10 mouse cellular contexts compared by ENCODE assay signal in genomic region chr15:5193833-5194232, GRCm38 (mm10). TPM values are rescaled to one million over a fixed set of nuclear protein-coding genes. Genes with fewer than 3 reads are reported as not detected.
A peak's percentile ranks its signal among the peaks of the same experiment; 100 is the strongest.
DNase-seq lines count a peak whose midpoint lies in the region; ATAC-seq and TF ChIP-seq lines count a peak whose summit lies in the region.
"Had no signal": no experiment of that assay in that cellular context is flagged by ENCODE, and none has a peak within 500 bp of the region (broad histone marks: within the 10 kb centered on the region; RNA-seq: fewer than 3 reads in every experiment).

No protein-coding gene starts in this region.

- no peaks in the 10 kb centered on the region for H3K4me1 ChIP-seq in forebrain, embryonic 16.5 days (replicated peaks; ENCODE audit: control insufficient read depth, insufficient read depth, low read length)
- H3K4me1 ChIP-seq in forebrain, embryonic 10.5 days, result no peaks in the 10 kb centered on the region
- peaks cover 23% of the 10 kb centered on the region for H3K4me1 ChIP-seq in liver, adult 2 months (ENCODE audit: control insufficient read depth, insufficient read depth, low read length)
- H3K4me1 ChIP-seq in liver, embryonic 12.5 days, result peaks cover 41% of the 10 kb centered on the region

- H3K36me3 ChIP-seq in forebrain, embryonic 16.5 days (ENCODE audit: control insufficient read depth, insufficient read depth), result no peaks in the 10 kb centered on the region
- peaks cover 17% of the 10 kb centered on the region for H3K36me3 ChIP-seq in forebrain, embryonic 10.5 days (replicated peaks)
- peaks cover 18% of the 10 kb centered on the region for H3K36me3 ChIP-seq in liver, adult 2 months (ENCODE audit: control insufficient read depth, insufficient read depth, low read length)
- peaks cover 31% of the 10 kb centered on the region for H3K36me3 ChIP-seq in liver, embryonic 12.5 days

- ATAC-seq in forebrain, embryonic 16.5 days, result peak; percentile 10; the same call in 1 of the 2 replicates
- no peak for ATAC-seq in liver, embryonic 12.5 days
- 0 out of 2 replicates have a peak, but pooled peaks have one; percentile 44 for ATAC-seq in megakaryocyte-erythroid progenitor cell, adult 5-6 weeks (replicated peaks; ENCODE audit: low FRiP score, low TSS enrichment, poor library complexity, severe bottlenecking)

- no peaks in the 10 kb centered on the region for H3K9me3 ChIP-seq in forebrain, embryonic 16.5 days (ENCODE audit: control insufficient read depth, low read length)
- H3K9me3 ChIP-seq in forebrain, embryonic 10.5 days, result no peaks in the 10 kb centered on the region
- no peaks in the 10 kb centered on the region for H3K9me3 ChIP-seq in liver, embryonic 12.5 days (replicated peaks)
- H3K9me3 ChIP-seq: heart, embryonic 15.5 days; liver, embryonic 13.5 days had no signal

- H3K79me2 ChIP-seq in liver, adult 2 months (ENCODE audit: control insufficient read depth, insufficient read depth, low read length), result peaks cover 11% of the 10 kb centered on the region; the same call in 1 of the 2 replicates

- no peaks in the 10 kb centered on the region for H3K27me3 ChIP-seq in forebrain, embryonic 16.5 days (replicated peaks; ENCODE audit: control insufficient read depth, insufficient read depth, low read length)
- no peaks in the 10 kb centered on the region for H3K27me3 ChIP-seq in forebrain, embryonic 10.5 days (ENCODE audit: poor library complexity, severe bottlenecking)
- H3K27me3 ChIP-seq in liver, adult 2 months (ENCODE audit: control insufficient read depth, insufficient read depth, low read length), result no peaks in the 10 kb centered on the region
- H3K27me3 ChIP-seq in liver, embryonic 12.5 days (replicated peaks), result no peaks in the 10 kb centered on the region
- H3K27me3 ChIP-seq: heart, embryonic 15.5 days; liver, embryonic 13.5 days had no signal

- DNase-seq in forebrain, embryonic 10.5 days (ENCODE audit: extremely low spot score, low spot score), result no peak
- peak; percentile 57 for DNase-seq in liver, adult 2 months (ENCODE audit: extremely low read depth, low read depth, low spot score)
- peak; percentile 26 for DNase-seq in ES-CJ7 (ENCODE audit: low read depth, low spot score)
- no peak for DNase-seq in right cerebral cortex, adult 2 months (ENCODE audit: low spot score in 2 of 2)
- no peak for DNase-seq in adrenal gland, adult 8-10 months
- DNase-seq: liver, embryonic 13.5 days had no signal

- H3K4me2 ChIP-seq in forebrain, embryonic 16.5 days (ENCODE audit: low read length), result no peak overlapping the region
- no peak overlapping the region for H3K4me2 ChIP-seq in liver, embryonic 12.5 days
- H3K4me2 ChIP-seq: heart, embryonic 15.5 days; liver, embryonic 13.5 days had no signal

- no peak overlapping the region for H3K9ac ChIP-seq in forebrain, embryonic 16.5 days (replicated peaks; ENCODE audit: low read depth, low read length)
- H3K9ac ChIP-seq in liver, adult 2 months (ENCODE audit: low read depth, low read length), result no peak overlapping the region
- H3K9ac ChIP-seq in liver, embryonic 12.5 days, result no peak overlapping the region
- H3K9ac ChIP-seq: heart, embryonic 15.5 days; liver, embryonic 13.5 days had no signal

- no peak for TF ChIP-seq CTCF in liver, adult 2 months (IDR thresholded peaks at IDR 0.05; ENCODE audit: low read depth, low read length)

- no peak overlapping the region for H3K4me3 ChIP-seq in forebrain, embryonic 16.5 days (replicated peaks; ENCODE audit: low read length)
- H3K4me3 ChIP-seq in forebrain, embryonic 10.5 days, result no peak overlapping the region
- H3K4me3 ChIP-seq in liver, adult 2 months (ENCODE audit: insufficient read depth, low read depth, low read length), result no peak overlapping the region
- no peak overlapping the region for H3K4me3 ChIP-seq in liver, embryonic 12.5 days
- H3K4me3 ChIP-seq: heart, embryonic 15.5 days; liver, embryonic 13.5 days had no signal

- no peak for TF ChIP-seq POLR2A in liver, adult 2 months (IDR thresholded peaks at IDR 0.05; ENCODE audit: extremely low read depth, insufficient read depth, low read length)

- 82% methylated on average over 3 of the region's 3 CpGs for WGBS in forebrain, embryonic 16.5 days
- WGBS in forebrain, embryonic 10.5 days, result 85% methylated on average over 3 of the region's 3 CpGs
- 60% methylated on average over 3 of the region's 3 CpGs for WGBS in liver, adult 2 months
- WGBS in liver, embryonic 12.5 days (ENCODE audit: insufficient replicate concordance), result 73% methylated on average over 3 of the region's 3 CpGs

- no peak overlapping the region for H3K27ac ChIP-seq in forebrain, embryonic 16.5 days (ENCODE audit: low read length)
- no peak overlapping the region for H3K27ac ChIP-seq in forebrain, embryonic 10.5 days
- H3K27ac ChIP-seq in liver, adult 2 months (replicated peaks; ENCODE audit: insufficient read depth, low read depth, low read length), result no peak overlapping the region
- no peak overlapping the region for H3K27ac ChIP-seq in liver, embryonic 12.5 days
- H3K27ac ChIP-seq: heart, embryonic 15.5 days; liver, embryonic 13.5 days had no signal

RNA-seq across cellular contexts. Expression of gene Ttc33, which starts 8.5 kb away (rescaled TPM):
- 64.6 and 70.7 TPM in 2 replicates for polyA plus RNA-seq in forebrain, embryonic 16.5 days (2015; fragmentation: Nextera tagmentation; extraction: Ambion mirVana)
- 33.3 and 34.1 TPM in 2 replicates for polyA plus RNA-seq in forebrain, embryonic 10.5 days (2016; fragmentation: Nextera tagmentation; extraction: Ambion mirVana)
- total RNA-seq in liver, adult 2 months (2014; rRNA removed), result 24.6 and 34.7 TPM in 2 replicates
- polyA plus RNA-seq in liver, adult 2 months (2012; rRNA removed), result 3.7 and 3.9 TPM in 2 replicates
- polyA plus RNA-seq in liver, embryonic 12.5 days (2016; fragmentation: Nextera tagmentation; extraction: Ambion mirVana), result 18.9 and 19.1 TPM in 2 replicates
- 12.6 and 21.2 TPM in 2 replicates for total RNA-seq in megakaryocyte-erythroid progenitor cell, adult 5-6 weeks (2014; fragmentation: Nextera tagmentation)
- total RNA-seq in megakaryocyte-erythroid progenitor cell, adult 5-6 weeks (2017), result 35.6 and 36.8 TPM in 2 replicates
- total RNA-seq in adrenal gland, adult 8-10 months (2022), result 10 to 100 TPM; 61.4 to 94.8 (median 70.7) TPM

RNA-seq across cellular contexts. Expression of gene Ptger4, which starts 50.2 kb away (rescaled TPM):
- polyA plus RNA-seq in forebrain, embryonic 16.5 days (2015; fragmentation: Nextera tagmentation; extraction: Ambion mirVana), result 0.52 and 0.63 TPM in 2 replicates
- polyA plus RNA-seq in forebrain, embryonic 10.5 days (2016; fragmentation: Nextera tagmentation; extraction: Ambion mirVana), result 0.77 and 0.97 TPM in 2 replicates
- total RNA-seq in liver, adult 2 months (2014; rRNA removed), result 0.09 and 0.40 TPM in 2 replicates
- polyA plus RNA-seq in liver, adult 2 months (2012; rRNA removed), result 0.32 and 0.65 TPM in 2 replicates
- polyA plus RNA-seq in liver, embryonic 12.5 days (2016; fragmentation: Nextera tagmentation; extraction: Ambion mirVana), result 2.6 and 2.8 TPM in 2 replicates
- 7.3 and 9.9 TPM in 2 replicates for total RNA-seq in megakaryocyte-erythroid progenitor cell, adult 5-6 weeks (2014; fragmentation: Nextera tagmentation)
- 5.1 and 5.9 TPM in 2 replicates for total RNA-seq in megakaryocyte-erythroid progenitor cell, adult 5-6 weeks (2017)
- 1 to 10 TPM; 1.4 to 2.2 (median 1.6) TPM for total RNA-seq in adrenal gland, adult 8-10 months (2022)

RNA-seq across cellular contexts. Expression of gene Prkaa1, which starts 50.2 kb away (rescaled TPM):
- polyA plus RNA-seq in forebrain, embryonic 16.5 days (2015; fragmentation: Nextera tagmentation; extraction: Ambion mirVana), result 14.8 and 16.2 TPM in 2 replicates
- 12.8 and 12.9 TPM in 2 replicates for polyA plus RNA-seq in forebrain, embryonic 10.5 days (2016; fragmentation: Nextera tagmentation; extraction: Ambion mirVana)
- total RNA-seq in liver, adult 2 months (2014; rRNA removed), result 6.3 and 7.8 TPM in 2 replicates
- polyA plus RNA-seq in liver, adult 2 months (2012; rRNA removed), result 1.8 and 1.9 TPM in 2 replicates
- polyA plus RNA-seq in liver, embryonic 12.5 days (2016; fragmentation: Nextera tagmentation; extraction: Ambion mirVana), result 21.3 and 22.3 TPM in 2 replicates
- total RNA-seq in megakaryocyte-erythroid progenitor cell, adult 5-6 weeks (2014; fragmentation: Nextera tagmentation), result 55.5 and 56.0 TPM in 2 replicates
- 59.3 and 69.1 TPM in 2 replicates for total RNA-seq in megakaryocyte-erythroid progenitor cell, adult 5-6 weeks (2017)
- total RNA-seq in adrenal gland, adult 8-10 months (2022), result 10 to 100 TPM; 33.2 to 42.6 (median 37.3) TPM

Comparison
In these comparisons a context has a peak if more than half of its experiments do, and no peak if none do; other contexts are left out.
1. DNase-seq: peak in liver, adult 2 months (single experiment) and ES-CJ7 (single experiment); none in forebrain, embryonic 10.5 days (single experiment), right cerebral cortex, adult 2 months (0 of 2) and adrenal gland, adult 8-10 months (single experiment).